Mouse (Mus musculus) olfactory bulb, adult 2 months (tissue): ENCODE data around the gene Nabp2.

Experiments used
- CTCF ChIP-seq: fragments of 200-500 bp; IDR thresholded peaks from 2 replicates; pipeline ENCODE4 v1.5.1; 2012; ENCODE audit warnings: low read depth, mild to moderate bottlenecking, low read length, moderate library complexity; ENCODE audit not compliant: insufficient read depth
- POLR2A ChIP-seq: fragments of 200-500 bp; IDR thresholded peaks from 2 replicates; pipeline ENCODE4 v1.6.1; 2012; ENCODE audit warnings: mild to moderate bottlenecking, low read depth, low read length, moderate library complexity; ENCODE audit not compliant: insufficient read depth

GRCm38 (mm10) chr10:128380565-128380964 is 30.7 kb downstream of the Nabp2 start:
- TF ChIP-seq CTCF (no peak), POLR2A (no peak)
